Mouse (Mus musculus): Measurements from ENCODE around the gene Gm42674.
A peak's percentile ranks its signal among the peaks of the same experiment; 100 is the strongest.

Gm42674 gene

GRCm38 (mm10) chr3:90598212-90598611, 3.5 kb upstream of the Gm42674 start:
- no peak for DNase-seq (ENCODE audit: low read depth, low spot score)

- no peak for DNase-seq (ENCODE audit: low read depth, low spot score)
Measured at GRCm38 (mm10) chr3:90599401-90599800, 2.3 kb upstream of the Gm42674 start.

- DNase-seq (ENCODE audit: low read depth, low spot score) = no peak
Measured at GRCm38 (mm10) chr3:90600036-90600435, 1.7 kb upstream of the Gm42674 start.

GRCm38 (mm10) chr3:90600458-90601195, 1.1 kb upstream of the Gm42674 start:
- DNase-seq (ENCODE audit: low read depth, low spot score) = no peak

GRCm38 (mm10) chr3:90603623-90604022, 1.9 kb downstream of the Gm42674 start, which contains the start of gene S100a4:
Gene S100a4 (plus strand): TSS chr3:90603771.
- no peak for DNase-seq (ENCODE audit: low read depth, low spot score)

DNA sequence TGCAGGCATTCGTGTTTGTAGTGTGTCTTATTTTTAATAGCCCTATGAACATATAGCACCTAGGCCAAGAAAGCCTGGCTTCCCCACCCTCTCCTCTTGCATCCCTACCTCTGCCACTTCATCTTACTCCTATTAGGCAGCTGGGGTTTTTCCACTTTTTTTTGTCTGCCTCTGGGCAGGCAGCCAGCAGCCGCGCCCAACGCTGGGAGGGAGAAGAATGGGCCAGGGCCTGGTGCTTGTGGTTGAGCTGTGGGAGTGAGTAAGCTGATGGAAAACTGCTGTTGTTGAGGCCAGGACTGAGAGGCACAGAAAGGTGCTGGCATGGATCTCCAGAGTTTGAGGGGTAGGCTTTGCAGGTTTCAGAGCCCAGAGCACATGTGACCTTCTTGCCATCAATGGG, 2.7 kb downstream of the Gm42674 start:
- DNase-seq (ENCODE audit: low read depth, low spot score) = no peak

DNA sequence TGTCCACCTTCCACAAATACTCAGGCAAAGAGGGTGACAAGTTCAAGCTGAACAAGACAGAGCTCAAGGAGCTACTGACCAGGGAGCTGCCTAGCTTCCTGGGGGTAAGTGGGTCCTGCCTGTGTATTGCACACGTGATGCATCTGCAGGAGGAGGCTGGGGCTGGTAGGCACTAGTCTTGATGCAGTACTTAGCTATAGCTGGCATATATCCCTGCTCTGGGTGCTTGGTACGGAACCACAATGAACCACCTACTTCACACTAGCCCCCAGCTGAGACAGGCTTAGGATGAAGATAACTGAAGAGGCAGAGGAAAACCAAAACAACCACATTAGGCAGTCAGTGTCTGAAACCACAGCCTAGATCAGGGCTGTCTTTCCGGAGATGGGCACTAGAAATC, 3.3 kb downstream of the Gm42674 start:
- DNase-seq (ENCODE audit: low read depth, low spot score) = no peak

- DNase-seq (ENCODE audit: low read depth, low spot score) = no peak
Measured at GRCm38 (mm10) chr3:90605736-90606135, 4.0 kb downstream of the Gm42674 start.

DNA sequence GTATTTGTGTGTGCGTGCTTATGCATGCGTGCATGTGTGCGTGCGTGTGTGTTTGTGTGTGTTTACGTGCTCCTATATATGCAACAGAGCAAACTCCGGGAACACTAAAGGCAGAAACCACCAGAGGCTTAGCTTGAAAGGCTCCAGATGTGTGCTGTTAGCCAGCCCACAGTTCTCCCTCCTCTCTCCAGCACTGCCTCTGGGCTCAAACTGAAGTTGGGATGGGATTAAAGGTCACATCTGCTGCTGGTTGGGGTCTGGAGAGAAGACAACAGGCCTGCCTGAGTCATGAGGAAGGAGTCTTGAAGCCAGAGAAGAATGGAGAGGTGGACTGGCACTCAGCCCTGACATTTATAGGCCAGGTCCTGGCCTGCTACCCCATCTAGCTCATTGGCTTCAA, 4.5 kb downstream of the Gm42674 start:
- no peak for DNase-seq (ENCODE audit: low read depth, low spot score)

GRCm38 (mm10) chr3:90607361-90607760, 5.7 kb downstream of the Gm42674 start:
- no peak for DNase-seq (ENCODE audit: low read depth, low spot score)

GRCm38 (mm10) chr3:90608223-90608622, 6.5 kb downstream of the Gm42674 start, which contains the start of gene S100a5:
Gene S100a5 (plus strand): TSS chr3:90608523.
- no peak for DNase-seq (ENCODE audit: low read depth, low spot score)

- no peak for DNase-seq (ENCODE audit: low read depth, low spot score)
Measured at GRCm38 (mm10) chr3:90609102-90609501, 7.4 kb downstream of the Gm42674 start.

DNA sequence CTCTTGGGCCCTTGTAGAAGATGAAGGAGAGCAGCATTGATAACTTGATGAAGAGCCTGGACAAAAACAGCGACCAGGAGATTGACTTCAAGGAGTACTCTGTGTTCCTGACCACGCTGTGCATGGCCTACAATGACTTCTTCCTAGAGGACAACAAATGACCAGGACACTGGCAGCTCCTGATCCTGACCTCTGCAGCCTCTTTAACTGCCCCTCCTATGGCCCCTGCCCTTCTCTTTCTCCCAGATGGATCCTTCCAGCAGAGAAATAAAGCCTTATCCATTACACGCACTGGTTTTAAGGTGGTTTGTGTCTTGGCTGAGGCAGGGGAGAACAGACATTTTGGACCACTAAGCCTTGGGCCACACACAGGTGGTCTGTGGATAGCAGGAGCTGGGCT, 9.8 kb downstream of the Gm42674 start:
- no peak for DNase-seq (ENCODE audit: low read depth, low spot score)

- DNase-seq (ENCODE audit: low read depth, low spot score) = no peak
Measured at GRCm38 (mm10) chr3:90612061-90612460, 10.4 kb downstream of the Gm42674 start.

GRCm38 (mm10) chr3:90612728-90613291, 11.1 kb downstream of the Gm42674 start, which contains the start of gene S100a6:
Gene S100a6 (plus strand): TSS chr3:90612882.
- no peak for DNase-seq (ENCODE audit: low read depth, low spot score)

DNA sequence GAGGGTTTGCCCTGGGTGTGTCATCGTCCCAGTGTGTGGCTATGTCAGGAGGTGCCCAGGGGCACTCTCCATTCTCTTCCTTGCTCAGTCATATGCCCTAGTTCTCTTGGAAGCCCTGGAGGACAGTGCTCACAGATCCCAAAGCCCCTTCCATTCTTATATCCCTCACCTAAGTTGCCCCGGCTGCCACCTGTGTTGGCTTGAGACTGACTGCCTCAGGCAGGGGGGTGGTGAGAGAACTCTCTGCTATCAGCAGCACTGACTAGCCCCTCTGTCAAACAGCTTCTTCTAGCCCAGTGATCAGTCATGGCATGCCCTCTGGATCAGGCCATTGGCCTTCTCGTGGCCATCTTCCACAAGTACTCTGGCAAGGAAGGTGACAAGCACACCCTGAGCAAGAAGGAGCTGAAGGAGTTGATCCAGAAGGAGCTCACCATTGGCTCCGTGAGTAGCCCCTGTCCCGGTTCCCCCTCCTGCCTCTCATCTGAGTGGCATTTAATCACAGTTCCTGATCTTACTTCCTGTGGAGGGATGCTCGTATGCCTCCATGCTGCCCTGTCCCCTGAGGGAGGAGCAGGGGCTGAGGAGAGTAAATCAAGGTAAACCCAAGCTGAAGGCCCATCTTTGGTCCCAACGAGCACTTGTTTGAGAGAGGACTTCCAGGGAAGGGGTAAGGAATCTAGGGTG, 11.9 kb downstream of the Gm42674 start:
- DNase-seq (ENCODE audit: low read depth, low spot score) = no peak

- DNase-seq (ENCODE audit: low read depth, low spot score) = no peak
Measured at GRCm38 (mm10) chr3:90614148-90614530, 12.4 kb downstream of the Gm42674 start.

- DNase-seq (ENCODE audit: low read depth, low spot score) = no peak
Measured at GRCm38 (mm10) chr3:90614611-90615251, 13.0 kb downstream of the Gm42674 start.

DNA sequence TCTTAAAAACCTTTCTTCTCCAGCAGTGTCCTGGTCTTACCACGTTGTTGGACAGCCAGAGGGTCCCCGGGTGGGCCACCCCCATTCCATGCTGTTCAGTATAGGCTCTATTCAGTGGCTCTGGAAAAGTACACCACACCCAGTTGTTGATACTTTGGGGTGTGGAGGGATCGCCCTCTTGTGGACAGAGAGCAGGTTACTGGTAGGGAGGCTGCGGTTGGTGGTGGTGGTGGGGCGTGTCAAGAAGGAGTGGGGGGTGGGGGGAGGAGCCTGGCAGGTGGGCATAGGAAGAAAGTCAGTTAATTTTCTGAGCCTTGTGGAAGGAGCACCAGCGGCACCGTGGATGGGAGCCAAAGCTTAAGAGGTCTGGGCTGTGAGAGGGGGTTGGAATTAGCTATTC, 13.7 kb downstream of the Gm42674 start:
- DNase-seq (ENCODE audit: low read depth, low spot score) = peak; percentile 37

GRCm38 (mm10) chr3:90615911-90616310, 14.2 kb downstream of the Gm42674 start:
- no peak for DNase-seq (ENCODE audit: low read depth, low spot score)

GRCm38 (mm10) chr3:90617586-90617985, 15.9 kb downstream of the Gm42674 start:
- DNase-seq (ENCODE audit: low read depth, low spot score) = no peak

GRCm38 (mm10) chr3:90621552-90621951, 19.8 kb downstream of the Gm42674 start:
- DNase-seq (ENCODE audit: low read depth, low spot score) = no peak

All from retina, adult 2 months (tissue).